Mouse (Mus musculus): ENCODE data around the gene Retn. TPM values are rescaled to one million over a fixed set of nuclear protein-coding genes. Genes with fewer than 3 reads are reported as not detected.

Gene Retn
- total RNA-seq, 2 experiments from 2014 or later: 0.84 to 1.6 TPM

GRCm38 (mm10) chr8:3656725-3657381, 1.3 kb downstream of the Retn start:
- no peak for DNase-seq
- intact Hi-C loops (cut with DNase I): no loop called here

DNA sequence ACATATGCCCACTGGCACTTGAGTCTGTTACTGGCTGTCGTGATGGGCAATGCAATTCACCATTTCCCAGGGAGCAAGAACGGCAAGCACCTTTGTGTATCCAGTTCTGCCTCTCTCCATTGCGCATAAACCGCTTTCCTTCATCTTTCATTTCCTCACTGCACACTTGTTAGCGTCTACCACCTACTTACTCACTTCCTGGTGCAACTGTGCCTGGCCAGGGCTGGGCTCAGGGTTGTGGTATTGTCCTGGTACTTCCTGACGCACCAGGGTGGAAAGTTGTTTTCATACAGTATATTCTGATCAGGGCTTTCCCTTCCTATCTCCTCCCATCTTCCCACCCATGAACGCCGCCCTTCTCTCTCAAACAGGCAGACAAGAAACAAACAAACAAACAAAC, 5.3 kb downstream of the Retn start:
- DNase-seq: no peak
- intact Hi-C loops (cut with DNase I): no loop called here

GRCm38 (mm10) chr8:3664405-3664804, 8.8 kb downstream of the Retn start:
- no peak for DNase-seq
- intact Hi-C loops (cut with DNase I): no loop called here

GRCm38 (mm10) chr8:3665507-3665906, 9.9 kb downstream of the Retn start, which contains the start of gene Mcemp1:
TSS of gene Mcemp1 (plus strand) at chr8:3665754.
- intact Hi-C loops (cut with DNase I): no loop called here
- DNase-seq: no peak

DNA sequence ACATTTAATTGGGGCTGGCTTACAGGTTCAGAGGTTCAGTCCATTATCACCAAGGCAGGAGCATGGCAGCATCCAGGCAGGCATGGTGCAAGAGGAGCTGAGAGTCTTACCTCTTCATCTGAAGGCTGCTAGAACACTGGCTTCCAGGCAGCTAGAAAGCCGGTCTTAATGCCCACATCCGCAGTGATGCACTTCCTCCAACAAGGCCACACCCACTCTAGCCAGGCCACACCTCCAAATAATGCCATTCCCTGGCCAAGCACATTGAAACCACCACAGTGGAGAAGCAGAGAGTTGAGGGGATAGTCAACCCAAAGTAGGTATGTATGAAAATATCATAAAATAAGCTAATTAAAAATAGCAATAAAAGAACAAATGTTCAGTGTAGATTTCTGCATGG, 14.8 kb downstream of the Retn start:
- no peak for DNase-seq
- intact Hi-C loops (cut with DNase I): loop anchor here (10.0 kb wide), 2 partner anchors 206 to 316 kb away; partner anchors contain the start of genes A430078G23Rik and Pex11g

DNA sequence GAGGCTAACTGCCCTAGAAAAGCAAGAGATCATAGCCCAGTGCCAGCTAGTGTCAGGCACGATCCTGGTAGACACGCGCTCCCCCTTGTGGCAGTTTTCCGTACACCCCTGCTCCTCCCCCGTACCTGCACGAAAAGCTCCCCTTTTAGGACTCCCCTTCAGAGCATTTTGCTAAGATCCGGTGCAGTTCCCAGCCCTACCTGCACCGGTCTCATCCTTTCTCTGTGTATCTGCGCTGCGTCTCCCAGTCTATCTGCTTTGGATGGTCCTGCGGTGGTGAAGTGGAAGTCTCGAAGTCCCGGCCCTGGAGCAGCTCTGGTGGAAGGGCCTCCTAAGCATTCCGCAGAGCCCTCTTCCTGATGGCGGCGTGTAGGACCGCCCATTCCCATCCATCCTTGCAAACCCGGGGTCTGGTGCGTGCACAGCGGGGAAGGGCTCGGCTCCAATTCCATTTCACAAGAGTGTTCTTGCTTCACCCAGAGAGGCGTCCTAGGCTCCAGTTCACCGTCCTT, 16.5 kb downstream of the Retn start, which contains the start of gene Fcor:
Fcor (minus strand) TSS at position 383 of the 512 bp plus-strand sequence.
- intact Hi-C loops (cut with DNase I): loop anchor here (1.0 to 10.0 kb wide), 3 partner anchors 113 to 317 kb away; partner anchors contain the start of genes A430078G23Rik and Pex11g
- peak; percentile 85 to 86 for DNase-seq

DNA sequence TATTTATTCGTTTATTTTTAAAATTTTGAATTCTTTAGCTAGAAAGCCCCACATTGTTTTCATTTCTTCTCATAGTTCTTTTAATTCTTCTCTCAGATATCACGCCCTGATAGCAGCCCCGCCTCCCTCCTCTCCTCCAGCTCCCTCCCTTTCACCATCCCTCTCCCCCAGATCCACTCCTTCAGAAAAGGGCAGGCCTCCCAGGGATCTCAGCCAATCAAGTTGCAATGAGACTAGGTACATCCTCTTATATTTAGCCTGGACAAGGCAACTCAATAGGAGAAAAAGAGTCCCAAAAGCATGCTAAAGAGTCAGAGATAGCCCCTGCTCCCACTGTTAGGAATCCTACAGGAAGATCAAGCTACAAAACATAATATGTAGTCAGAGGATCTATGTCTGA, 19.1 kb downstream of the Retn start:
- no peak for DNase-seq
- intact Hi-C loops (cut with DNase I): loop anchor here (5.0 to 10.0 kb wide), 3 partner anchors 172 to 320 kb away; partner anchors contain the start of genes A430078G23Rik, Mcoln1 and Pex11g

- peak; percentile 94 to 95 for DNase-seq
- intact Hi-C loops (cut with DNase I): loop anchor here (1.0 to 10.0 kb wide), 5 partner anchors 56 to 322 kb away; partner anchors contain the start of genes A430078G23Rik, Mcoln1, Pet100 and Pex11g
Observed at GRCm38 (mm10) chr8:3676131-3676992, 20.8 kb downstream of the Retn start, which contains the start of gene Trappc5. TSS of gene Trappc5 (plus strand) at chr8:3676299.

- peak in 1 of 2 experiments; percentile 11 for DNase-seq
- intact Hi-C loops (cut with DNase I): loop anchor here (1.0 to 10.0 kb wide), 5 partner anchors 56 to 322 kb away; partner anchors contain the start of genes A430078G23Rik, Mcoln1, Pet100 and Pex11g
Observed at GRCm38 (mm10) chr8:3676993-3677579, 21.5 kb downstream of the Retn start.

DNA sequence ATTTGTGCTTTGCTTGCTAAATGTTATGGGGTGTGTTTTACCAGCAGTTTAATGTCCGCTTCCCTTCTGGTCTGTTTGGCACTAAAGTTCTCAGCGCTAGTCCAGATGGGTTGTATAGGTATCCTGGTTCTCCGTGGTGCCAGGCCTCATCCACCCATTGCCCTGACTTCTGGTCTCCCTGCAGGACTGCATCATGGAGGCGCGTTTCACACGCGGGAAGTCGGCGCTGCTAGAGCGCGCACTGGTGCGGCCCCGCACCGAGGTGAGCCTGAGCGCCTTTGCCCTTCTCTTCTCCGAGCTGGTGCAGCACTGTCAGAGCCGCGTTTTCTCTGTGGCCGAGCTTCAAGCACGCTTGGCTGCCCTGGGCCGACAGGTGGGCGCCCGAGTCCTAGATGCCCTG, 23.3 kb downstream of the Retn start:
- DNase-seq: no peak
- intact Hi-C loops (cut with DNase I): loop anchor here (5.0 to 10.0 kb wide), 3 partner anchors 177 to 324 kb away; partner anchors contain the start of genes A430078G23Rik, Mcoln1 and Pex11g

DNA sequence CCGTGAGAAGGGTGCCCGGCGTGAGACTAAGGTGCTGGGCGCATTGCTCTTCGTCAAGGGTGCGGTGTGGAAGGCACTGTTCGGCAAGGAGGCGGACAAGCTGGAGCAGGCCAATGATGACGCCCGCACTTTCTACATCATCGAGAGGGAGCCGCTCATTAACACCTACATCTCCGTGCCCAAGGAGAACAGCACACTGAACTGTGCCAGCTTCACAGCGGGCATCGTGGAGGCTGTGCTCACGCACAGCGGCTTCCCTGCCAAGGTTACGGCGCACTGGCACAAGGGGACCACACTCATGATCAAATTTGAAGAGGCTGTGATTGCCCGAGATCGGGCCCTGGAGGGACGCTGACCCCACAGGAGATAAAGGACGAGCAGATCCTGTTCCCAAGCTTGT, 23.7 kb downstream of the Retn start:
- intact Hi-C loops (cut with DNase I): loop anchor here (5.0 to 10.0 kb wide), 3 partner anchors 177 to 324 kb away; partner anchors contain the start of genes A430078G23Rik, Mcoln1 and Pex11g
- DNase-seq: no peak

- intact Hi-C loops (cut with DNase I): loop anchor here (5.0 to 10.0 kb wide), 3 partner anchors 177 to 325 kb away; partner anchors contain the start of genes A430078G23Rik, Mcoln1 and Pex11g
- DNase-seq: no peak
Observed at GRCm38 (mm10) chr8:3679656-3680055, 24.1 kb downstream of the Retn start.

DNA sequence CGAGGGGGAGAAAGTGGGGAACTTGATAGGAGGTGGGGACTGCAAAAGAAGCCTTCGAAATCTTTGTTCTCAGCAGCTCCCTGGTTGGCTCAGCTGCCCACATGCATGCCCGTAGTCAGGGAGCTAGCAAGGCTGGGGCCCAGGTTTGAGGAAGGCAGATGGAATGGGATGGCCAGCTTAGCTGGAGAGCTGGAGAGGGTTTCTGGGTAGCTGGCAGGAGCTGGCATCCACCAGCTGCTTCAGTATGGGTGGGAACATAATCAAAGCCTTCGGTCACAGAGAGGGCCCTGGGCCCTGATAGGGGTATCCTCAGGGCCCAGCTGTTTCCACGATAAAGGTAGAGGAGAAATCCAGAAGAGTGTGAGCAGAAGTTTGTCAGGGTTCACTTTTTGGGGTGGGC, 26.9 kb downstream of the Retn start:
- no peak for DNase-seq
- intact Hi-C loops (cut with DNase I): no loop called here

- DNase-seq: no peak
Observed at GRCm38 (mm10) chr8:3683408-3684176, 28.0 kb downstream of the Retn start.

GRCm38 (mm10) chr8:3684530-3684929, 29.0 kb downstream of the Retn start:
- DNase-seq: no peak

More at GRCm38 (mm10) chr8:3683408-3684176, 28.0 kb downstream of the Retn start:
- intact Hi-C loops (cut with DNase I): no loop called here

GRCm38 (mm10) chr8:3685422-3685821, 29.9 kb downstream of the Retn start:
- intact Hi-C loops (cut with DNase I): no loop called here
- no peak for DNase-seq

More at GRCm38 (mm10) chr8:3684530-3684929, 29.0 kb downstream of the Retn start:
- intact Hi-C loops (cut with DNase I): no loop called here

- no peak for DNase-seq
- intact Hi-C loops (cut with DNase I): no loop called here
Observed at GRCm38 (mm10) chr8:3687537-3687936, 32.0 kb downstream of the Retn start.

DNA sequence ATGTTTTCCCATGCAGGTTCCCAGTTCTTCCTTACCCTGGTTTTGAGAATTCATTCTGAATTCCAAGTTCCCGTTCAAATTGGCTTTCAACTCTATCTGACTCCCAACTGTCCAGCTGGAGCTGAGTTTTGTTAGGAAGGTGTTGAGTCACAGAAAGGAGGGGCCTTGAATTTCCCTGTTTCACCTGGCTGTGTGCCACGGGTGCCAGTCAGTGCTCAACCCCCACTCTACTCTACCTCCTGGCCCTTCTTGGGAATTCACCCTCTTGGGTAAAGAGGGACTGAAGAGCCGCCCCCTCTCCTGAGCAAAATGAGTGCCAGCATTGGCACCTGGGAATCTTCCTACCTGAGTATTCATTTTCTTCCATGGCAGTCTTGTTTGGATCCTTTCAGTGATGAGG, 35.2 kb downstream of the Retn start:
- DNase-seq: no peak
- intact Hi-C loops (cut with DNase I): no loop called here

GRCm38 (mm10) chr8:3694121-3694520, 38.6 kb downstream of the Retn start, which contains the start of gene Fcer2a:
TSS of gene Fcer2a (minus strand) at chr8:3694175.
- intact Hi-C loops (cut with DNase I): no loop called here
- DNase-seq: no peak

All from heart, postnatal 36 days (tissue).